Mouse (Mus musculus) liver (tissue): ENCODE measurements around the gene Armc3.

ENCODE experiments used
- DNase-seq: peaks from one replicate; pipeline ENCODE4 v3.0.0-alpha.2; 2020; ENCODE audit warnings: mixed read lengths

Armc3 gene

DNA sequence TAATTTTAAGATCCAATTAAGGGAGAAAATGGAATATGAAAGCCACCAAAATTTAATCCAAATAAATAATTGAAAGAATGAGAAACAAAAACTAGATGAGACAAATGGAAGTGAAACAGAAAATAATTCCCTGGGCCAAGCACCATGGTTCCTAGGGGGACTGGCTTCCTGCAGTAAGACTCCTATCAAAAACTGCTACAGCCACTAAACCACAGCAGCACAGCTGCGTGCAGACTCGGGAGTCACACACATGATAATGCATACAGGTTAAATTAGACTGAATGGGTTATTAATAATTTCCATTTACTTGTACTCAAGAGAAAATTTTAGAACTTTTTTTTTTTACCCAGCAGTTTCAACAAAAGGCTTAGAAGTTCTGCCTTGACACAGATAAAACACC lies 154.1 kb downstream of the Armc3 start:
- DNase-seq, result no peak
